Mouse (Mus musculus): ENCODE data around the gene Vti1a. TPM values are rescaled to one million over a fixed set of nuclear protein-coding genes. Genes with fewer than 3 reads are reported as not detected.

Gene Vti1a
- total RNA-seq, 1 experiment from 2014 or later = 49.9 TPM

- no peak for ATAC-seq (replicated peaks; ENCODE audit: low read depth, poor library complexity, severe bottlenecking)
These were observed 60.2 kb downstream of the Vti1a start for GRCm38 (mm10) chr19:55376331-55376730.

- ATAC-seq (replicated peaks; ENCODE audit: low read depth, poor library complexity, severe bottlenecking) = no peak
These were observed 61.4 kb downstream of the Vti1a start for GRCm38 (mm10) chr19:55377465-55377864.

- ATAC-seq (replicated peaks; ENCODE audit: low read depth, poor library complexity, severe bottlenecking) = no peak
These were observed 62.8 kb downstream of the Vti1a start for GRCm38 (mm10) chr19:55378884-55379283.

- ATAC-seq (replicated peaks; ENCODE audit: low read depth, poor library complexity, severe bottlenecking) = no peak
These were observed 64.7 kb downstream of the Vti1a start for GRCm38 (mm10) chr19:55380764-55381163.

- no peak for ATAC-seq (replicated peaks; ENCODE audit: low read depth, poor library complexity, severe bottlenecking)
These were observed 65.2 kb downstream of the Vti1a start for GRCm38 (mm10) chr19:55381343-55381742.

GRCm38 (mm10) chr19:55382745-55383144, 66.7 kb downstream of the Vti1a start:
- ATAC-seq (replicated peaks; ENCODE audit: low read depth, poor library complexity, severe bottlenecking) = no peak

- ATAC-seq (replicated peaks; ENCODE audit: low read depth, poor library complexity, severe bottlenecking) = no peak
These were observed 68.5 kb downstream of the Vti1a start for GRCm38 (mm10) chr19:55384634-55385033.

- no peak for ATAC-seq (replicated peaks; ENCODE audit: low read depth, poor library complexity, severe bottlenecking)
These were observed 72.9 kb downstream of the Vti1a start for GRCm38 (mm10) chr19:55389019-55389418.

- no peak for ATAC-seq (replicated peaks; ENCODE audit: low read depth, poor library complexity, severe bottlenecking)
These were observed 74.2 kb downstream of the Vti1a start for GRCm38 (mm10) chr19:55390323-55390722.

GRCm38 (mm10) chr19:55401638-55402037, 85.5 kb downstream of the Vti1a start:
- no peak for ATAC-seq (replicated peaks; ENCODE audit: low read depth, poor library complexity, severe bottlenecking)

- no peak for ATAC-seq (replicated peaks; ENCODE audit: low read depth, poor library complexity, severe bottlenecking)
These were observed 92.4 kb downstream of the Vti1a start for GRCm38 (mm10) chr19:55408486-55408885.

- no peak for ATAC-seq (replicated peaks; ENCODE audit: low read depth, poor library complexity, severe bottlenecking)
These were observed 95.3 kb downstream of the Vti1a start for GRCm38 (mm10) chr19:55411415-55411814.

GRCm38 (mm10) chr19:55411894-55412293, 95.8 kb downstream of the Vti1a start:
- no peak for ATAC-seq (replicated peaks; ENCODE audit: low read depth, poor library complexity, severe bottlenecking)

GRCm38 (mm10) chr19:55414050-55414449, 98.0 kb downstream of the Vti1a start:
- peak; percentile 83 for ATAC-seq (replicated peaks; ENCODE audit: low read depth, poor library complexity, severe bottlenecking)

GRCm38 (mm10) chr19:55418756-55419155, 102.7 kb downstream of the Vti1a start:
- ATAC-seq (replicated peaks; ENCODE audit: low read depth, poor library complexity, severe bottlenecking) = no peak

- no peak for ATAC-seq (replicated peaks; ENCODE audit: low read depth, poor library complexity, severe bottlenecking)
These were observed 103.9 kb downstream of the Vti1a start for GRCm38 (mm10) chr19:55419961-55420360.

- ATAC-seq (replicated peaks; ENCODE audit: low read depth, poor library complexity, severe bottlenecking) = no peak
These were observed 105.7 kb downstream of the Vti1a start for GRCm38 (mm10) chr19:55421816-55422215.

- ATAC-seq (replicated peaks; ENCODE audit: low read depth, poor library complexity, severe bottlenecking) = no peak
These were observed 106.4 kb downstream of the Vti1a start for GRCm38 (mm10) chr19:55422311-55423064.

- no peak for ATAC-seq (replicated peaks; ENCODE audit: low read depth, poor library complexity, severe bottlenecking)
These were observed 107.1 kb downstream of the Vti1a start for GRCm38 (mm10) chr19:55423065-55423716.

- peak; percentile 65 for ATAC-seq (replicated peaks; ENCODE audit: low read depth, poor library complexity, severe bottlenecking)
These were observed 107.9 kb downstream of the Vti1a start for GRCm38 (mm10) chr19:55423952-55424351.

GRCm38 (mm10) chr19:55424507-55424906, 108.4 kb downstream of the Vti1a start:
- no peak for ATAC-seq (replicated peaks; ENCODE audit: low read depth, poor library complexity, severe bottlenecking)

GRCm38 (mm10) chr19:55440306-55440705, 124.2 kb downstream of the Vti1a start:
- no peak for ATAC-seq (replicated peaks; ENCODE audit: low read depth, poor library complexity, severe bottlenecking)
